Mouse (Mus musculus): ENCODE results near the gene Pard3b. TPM values are rescaled to one million over a fixed set of nuclear protein-coding genes. Genes with fewer than 3 reads are reported as not detected.
A peak's percentile ranks its signal among the peaks of the same experiment; 100 is the strongest.

The Pard3b gene
- total RNA-seq, 2 experiments from 2014 or later = 16.7 to 17.9 TPM

DNA sequence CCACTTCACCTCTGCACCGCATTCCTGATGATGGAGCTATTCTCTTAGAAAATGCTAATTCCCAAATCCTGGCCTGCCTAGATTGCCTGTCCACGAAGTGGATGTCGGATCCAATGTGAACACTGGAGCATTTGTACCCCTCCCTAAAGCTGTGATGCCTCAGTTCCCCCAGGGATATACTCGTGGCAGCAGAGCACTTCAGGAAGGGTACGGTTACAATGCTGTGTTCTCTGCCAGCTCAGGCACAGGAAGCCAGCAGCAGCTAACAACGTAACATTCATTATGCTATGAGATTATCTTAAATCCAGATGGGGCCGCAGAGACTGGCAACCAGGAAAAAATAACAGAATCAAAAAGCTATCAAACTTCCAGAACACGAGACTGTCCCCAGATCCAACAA is 766.4 kb downstream of the Pard3b start:
- peak; percentile 10 for DNase-seq

DNA sequence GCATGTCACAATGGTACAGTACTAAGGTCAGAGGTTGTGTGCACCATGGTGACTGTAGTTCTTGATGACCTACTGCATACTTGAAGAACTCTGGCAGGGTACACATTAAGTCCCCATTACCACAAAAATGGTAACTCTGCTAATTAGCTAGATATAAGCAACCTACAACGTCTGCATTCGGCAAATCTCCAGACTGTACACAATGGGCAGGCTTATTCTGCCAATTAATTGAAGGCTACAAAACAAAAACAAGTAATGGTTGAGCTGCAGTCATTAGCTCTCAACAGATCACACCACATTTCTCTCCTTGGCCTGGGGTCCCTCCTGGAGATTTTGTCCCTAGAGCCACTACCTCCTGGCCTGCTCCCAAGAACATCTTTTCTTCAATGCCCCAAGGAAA is 772.7 kb downstream of the Pard3b start:
- no peak for DNase-seq

DNA sequence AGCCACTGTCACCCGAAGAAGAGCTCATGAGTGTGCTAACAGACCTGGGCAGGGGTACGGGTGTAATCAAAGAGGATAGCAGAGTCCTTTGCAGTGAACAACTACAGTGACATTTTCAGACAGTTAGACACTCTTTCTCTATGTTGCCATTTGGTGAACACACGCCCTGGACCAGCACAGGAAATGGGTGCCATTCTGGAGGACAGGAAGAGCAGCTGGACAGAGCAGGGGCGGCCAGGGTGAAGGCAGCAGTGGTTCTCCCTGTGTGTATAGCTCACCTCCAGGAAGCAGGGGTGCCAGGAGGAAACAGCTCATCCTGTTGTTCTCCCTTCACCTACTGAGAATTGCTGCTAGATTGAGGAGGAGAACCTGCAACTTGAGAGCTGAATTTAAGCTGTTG is 773.4 kb downstream of the Pard3b start:
- no peak for DNase-seq

DNA sequence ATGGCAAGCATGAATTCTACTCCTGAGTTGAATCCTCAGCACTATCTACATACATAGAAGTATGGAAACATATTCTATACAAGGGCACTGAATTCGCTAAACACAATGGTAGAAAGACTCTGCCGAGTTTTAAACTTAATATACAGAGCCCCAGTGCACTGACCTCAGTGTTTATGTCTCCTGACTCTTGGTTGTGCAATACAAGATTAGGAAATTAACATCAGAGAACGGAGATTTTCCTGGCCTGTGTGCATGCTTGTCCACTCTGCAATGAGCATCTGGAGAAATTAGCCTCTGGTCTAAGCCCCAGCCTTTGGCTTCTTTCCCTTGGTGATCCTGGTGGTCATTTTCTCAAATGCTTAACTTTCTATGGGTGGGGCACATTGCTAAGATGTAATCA is 774.4 kb downstream of the Pard3b start:
- DNase-seq = no peak

DNA sequence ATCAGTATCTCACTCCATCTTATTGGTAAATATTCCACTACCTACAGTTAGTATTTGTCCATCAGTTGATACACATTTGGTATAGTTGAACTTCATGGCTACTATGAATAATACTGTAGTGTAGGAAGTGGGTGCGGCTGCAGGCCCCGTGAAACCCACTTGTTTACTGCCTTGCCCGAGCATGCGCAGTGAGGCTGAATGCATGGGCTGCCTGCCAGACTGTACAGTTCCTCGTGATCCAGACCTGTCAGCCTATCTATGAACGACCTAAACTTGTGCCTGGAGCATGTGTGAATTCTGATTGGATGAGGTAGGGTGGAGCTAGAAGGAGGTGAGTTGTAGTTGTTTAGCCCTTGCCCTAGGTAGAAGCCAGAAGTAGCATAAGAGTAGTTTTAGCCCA is 775.9 kb downstream of the Pard3b start:
- peak; percentile 24 for DNase-seq

DNA sequence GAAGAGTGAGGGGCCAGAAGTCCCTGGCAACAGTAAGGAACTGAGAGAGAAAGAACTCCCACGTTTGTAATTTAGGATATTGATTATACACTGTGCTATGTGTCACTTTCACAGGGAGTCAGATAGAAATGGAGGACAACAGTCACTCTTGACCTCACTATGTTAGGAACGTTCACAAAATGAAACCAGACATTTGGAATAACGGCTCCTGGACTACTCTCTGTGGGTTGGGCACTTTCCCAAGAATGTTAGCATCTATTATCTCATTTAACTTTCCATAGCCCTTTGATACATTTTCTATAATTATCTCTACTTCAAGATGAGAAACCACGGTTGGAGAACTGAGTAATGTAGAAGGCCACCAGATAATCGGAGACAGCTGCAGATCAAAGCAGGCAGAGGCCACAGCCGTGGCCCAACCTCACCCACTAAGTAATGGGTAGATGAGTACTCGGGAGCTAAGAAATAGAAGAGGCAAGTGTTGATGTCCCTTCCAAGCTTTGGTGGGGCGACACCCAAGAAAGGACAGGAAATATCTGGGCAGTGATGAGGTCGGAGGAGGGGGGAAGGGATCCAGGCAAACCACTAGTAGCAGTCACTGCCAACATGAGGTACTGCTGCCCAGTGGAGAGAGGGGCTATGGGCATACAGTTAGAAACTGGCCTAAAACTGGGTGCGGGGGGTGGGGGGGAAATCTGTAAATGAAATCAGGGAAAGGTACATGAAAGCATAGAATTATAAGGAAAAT is 778.2 kb downstream of the Pard3b start:
- DNase-seq = no peak

DNA sequence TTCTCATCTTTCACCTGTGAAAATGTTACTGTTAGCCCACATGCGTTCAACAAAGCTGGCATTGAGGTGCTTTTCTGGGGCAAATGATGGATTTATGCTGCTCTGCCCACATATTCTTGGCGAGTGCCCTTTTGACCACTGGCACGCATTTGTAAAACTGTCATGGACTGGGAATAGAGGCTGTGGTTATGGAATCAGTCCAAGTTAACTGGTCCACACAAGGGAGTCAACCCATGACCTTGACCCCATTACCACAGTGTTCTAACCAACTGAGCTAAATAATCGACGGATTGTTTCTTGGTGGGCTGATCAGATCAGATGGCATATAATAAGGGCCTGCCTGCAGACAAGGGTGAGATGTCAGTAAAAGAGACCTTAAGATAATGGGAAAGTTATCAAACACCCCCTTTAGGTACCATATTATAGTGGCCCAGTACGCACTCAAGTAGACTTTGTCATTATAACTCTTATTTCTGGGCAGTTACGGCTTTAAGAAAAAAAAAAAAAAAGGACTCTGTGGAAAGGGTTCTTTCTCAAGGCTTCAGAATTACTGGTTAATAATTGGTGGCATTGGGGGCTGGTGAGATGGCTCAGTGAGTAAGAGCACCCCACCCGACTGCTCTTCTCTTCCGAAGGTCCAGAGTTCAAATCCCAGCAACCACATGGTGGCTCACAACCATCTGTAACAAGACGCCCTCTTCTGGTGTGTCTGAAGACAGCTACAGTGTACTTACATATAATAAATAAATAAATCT is 784.4 kb downstream of the Pard3b start:
- no peak for DNase-seq

DNA sequence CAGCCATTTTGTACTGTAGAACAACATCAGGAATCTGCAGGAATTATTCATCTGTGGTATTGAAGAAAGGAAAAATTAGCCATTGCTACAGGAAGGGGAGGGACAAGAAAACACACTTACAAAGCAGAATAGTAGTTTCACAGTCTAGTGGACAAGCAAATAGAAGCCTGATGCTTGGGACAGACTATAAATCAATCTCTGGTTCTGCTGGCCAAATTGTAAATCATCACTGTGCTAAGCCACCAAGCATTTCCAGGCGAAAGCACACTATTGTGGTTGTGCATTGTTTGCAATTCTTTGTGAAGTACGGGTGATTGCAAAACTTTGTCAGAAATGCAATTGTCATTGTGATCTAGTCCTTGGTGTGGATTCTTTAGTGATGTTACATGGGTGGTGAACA is 786.7 kb downstream of the Pard3b start:
- DNase-seq = no peak

DNA sequence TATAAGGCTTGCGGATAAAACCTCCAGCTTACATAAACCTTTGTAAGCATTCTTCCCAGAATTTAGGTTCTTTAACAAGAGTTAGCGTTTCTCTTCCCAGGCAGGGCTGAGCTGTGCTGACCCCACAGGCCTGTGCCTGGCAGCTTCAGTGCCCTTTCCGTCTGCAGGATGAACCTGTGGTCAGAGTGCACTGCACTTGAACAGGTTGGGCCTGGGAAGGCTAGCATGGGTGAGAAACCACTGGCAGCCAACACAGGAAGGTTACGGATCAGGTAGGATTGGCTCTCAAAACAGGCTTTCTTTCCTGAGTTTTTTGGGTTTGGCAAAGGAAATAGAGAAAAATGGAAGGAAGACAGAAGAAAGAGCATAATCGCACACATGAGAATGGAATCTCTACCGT is 790.1 kb downstream of the Pard3b start:
- DNase-seq = no peak

DNA sequence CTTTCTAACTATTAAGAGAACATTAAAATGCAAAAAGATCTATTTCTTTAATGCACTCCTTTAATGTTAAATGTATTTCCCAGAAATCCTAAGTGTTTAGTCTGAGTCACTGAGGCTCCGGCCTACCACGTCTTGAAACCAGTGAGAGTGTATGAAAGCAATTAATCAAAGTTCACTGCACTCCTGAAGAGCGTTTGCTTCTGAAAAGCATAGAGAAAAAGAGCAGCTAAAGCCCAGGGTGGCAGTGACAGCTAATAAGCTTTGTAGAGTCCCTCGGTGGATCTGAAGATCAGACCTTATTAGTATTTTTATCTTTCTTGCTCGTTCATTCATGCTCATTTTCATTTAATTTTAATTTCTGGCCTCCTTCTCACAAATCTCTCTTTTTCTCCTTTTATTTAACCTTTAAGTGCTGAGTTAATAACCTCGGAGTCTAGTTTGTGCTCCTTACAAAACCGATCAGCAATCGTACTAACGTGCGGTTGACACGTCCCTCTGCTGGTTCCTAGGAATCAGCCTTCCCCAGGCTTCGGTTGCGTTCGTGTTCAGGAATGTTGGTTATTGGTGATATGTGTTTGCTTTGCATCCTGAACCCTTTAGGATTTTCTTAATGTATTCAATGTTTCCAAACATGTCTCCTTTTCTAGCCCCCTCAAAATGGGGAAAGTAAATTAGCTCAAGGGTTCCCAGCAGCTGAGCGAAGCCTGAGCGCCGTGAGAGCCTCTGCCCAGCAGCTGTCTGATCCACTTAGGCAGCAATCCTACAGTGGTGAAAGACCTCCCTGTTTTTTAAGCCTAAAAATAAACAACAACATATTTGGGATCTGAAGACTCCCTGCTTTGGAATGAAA is 790.9 kb downstream of the Pard3b start:
- no peak for DNase-seq

DNA sequence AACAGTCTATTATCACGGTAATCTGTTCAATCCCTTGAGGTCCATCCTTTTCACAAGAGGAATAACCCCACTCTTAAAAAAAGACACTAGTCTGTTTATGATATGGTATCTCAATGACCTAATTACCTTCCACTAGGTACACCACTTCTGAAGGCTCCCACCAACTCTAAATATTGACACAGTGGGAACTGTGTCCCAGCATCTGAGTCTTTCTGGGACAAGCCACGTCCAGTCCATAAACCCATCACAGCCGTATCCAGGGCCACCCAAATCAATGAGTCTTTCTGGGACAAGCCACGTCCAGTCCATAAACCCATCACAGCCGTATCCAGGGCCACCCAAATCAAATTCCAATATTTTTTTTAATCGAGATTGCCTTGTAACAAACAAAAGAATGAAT is 792.4 kb downstream of the Pard3b start:
- no peak for DNase-seq

DNA sequence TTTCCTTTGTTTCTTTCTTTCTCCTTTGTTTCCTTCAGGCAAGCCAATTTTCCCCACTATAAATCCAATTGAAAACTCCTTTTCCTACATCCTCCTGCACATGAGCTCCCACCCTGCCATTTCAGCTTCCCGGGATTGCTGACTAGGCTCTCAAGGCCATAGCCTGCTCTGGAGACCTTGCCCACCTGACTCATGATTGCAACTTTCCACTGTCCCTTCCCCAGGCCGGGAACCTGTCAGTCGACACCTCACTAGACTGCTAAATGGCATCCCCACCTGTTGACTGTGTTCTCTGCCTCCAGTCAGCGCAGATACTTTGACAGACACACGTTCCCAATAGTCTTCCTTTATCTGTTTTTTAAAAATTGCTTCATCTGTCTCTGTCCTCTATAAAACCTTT is 795.3 kb downstream of the Pard3b start:
- DNase-seq = no peak

DNA sequence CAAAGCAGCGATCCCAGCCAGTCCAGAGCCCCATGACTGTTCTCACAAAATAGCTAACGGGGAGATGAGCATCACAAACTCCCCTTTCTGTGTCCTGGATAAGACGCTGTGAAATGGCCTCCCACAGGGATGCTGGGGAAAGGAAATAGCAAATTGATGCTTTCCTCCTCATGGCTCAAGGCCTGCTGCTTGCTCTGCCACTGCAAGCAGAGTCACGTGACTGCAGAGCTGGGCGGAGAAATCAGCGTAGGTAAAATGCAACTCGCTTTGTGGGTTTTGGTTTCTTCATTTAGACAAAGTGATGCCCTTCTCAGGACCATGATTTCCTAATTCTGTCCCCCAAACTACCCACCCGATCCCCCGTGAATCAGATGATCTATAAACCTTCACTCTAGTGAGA is 797.2 kb downstream of the Pard3b start:
- DNase-seq = no peak

DNA sequence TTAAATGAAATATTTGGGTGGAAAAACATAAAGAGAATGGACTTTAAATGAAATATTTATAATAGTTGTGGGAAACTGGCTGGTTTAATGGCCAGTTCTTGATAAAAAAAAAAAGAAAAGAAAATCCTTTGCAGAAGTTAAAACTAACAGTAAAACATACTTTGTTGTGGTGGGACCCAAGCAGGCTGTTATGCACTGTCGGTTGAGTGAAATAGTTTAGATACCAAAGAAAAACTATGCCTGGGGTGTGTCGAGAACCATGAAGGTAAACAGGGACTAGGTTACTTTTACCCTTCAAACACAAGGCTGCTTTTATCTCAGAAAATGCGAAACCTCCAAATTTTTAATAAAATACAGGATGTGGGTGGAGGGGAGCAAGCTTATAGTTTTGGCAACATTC is 797.7 kb downstream of the Pard3b start:
- no peak for DNase-seq

DNA sequence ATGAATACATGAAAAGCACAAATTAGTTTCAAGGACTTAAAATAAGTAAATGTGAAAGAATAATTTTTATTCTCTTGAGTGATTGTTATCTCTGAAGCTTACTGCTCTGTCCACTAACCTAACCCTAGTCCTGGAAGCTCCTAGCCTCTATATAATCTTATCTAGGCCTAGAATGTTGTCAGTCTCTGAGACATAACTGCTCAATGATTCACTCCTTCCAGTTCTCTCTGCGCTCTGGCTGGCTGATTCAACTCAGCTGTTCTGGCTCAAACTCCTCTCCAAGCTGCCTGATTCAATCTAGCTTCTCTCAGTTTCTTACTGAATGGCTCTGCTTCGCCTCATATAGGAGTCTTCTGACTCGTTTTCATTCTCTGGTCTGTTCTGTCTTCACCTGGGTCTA is 798.9 kb downstream of the Pard3b start:
- no peak for DNase-seq

DNA sequence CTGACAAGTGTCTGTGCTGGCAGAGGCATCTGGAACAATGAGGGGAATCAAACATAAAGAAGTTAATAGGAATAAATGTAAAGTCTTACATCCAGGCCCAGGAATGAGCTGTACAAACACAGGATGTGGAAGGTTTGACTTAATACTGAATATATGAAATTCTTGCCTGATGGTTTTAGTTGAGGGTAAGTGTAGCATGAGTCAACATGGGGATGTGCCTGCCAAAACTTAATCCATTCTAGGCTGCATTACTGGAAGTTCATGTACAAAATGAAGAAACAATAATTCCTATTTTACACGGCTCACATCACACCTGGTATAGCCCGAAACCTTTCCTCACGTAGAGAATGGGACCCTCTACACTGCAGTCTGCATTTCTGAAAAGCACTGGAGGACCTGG is 805.8 kb downstream of the Pard3b start:
- no peak for DNase-seq

DNA sequence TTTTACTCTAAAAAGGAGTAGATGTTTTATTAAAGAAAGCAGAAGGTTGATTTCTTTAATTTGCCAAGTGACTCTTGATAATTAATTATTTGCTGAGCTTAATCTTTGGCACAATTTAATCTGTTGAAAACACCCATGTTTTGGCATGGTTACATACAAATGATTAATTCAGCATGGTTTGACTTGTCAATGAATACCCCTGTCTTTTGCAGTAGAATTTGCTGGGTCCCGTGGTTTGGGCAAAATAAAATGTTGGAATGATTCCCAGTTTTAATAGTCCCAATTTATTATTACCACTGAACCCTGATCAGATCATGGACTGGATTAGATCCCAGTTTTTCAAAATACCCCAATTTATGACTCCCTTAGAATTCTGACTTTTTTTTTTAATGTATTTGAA is 808.2 kb downstream of the Pard3b start:
- DNase-seq = no peak

DNA sequence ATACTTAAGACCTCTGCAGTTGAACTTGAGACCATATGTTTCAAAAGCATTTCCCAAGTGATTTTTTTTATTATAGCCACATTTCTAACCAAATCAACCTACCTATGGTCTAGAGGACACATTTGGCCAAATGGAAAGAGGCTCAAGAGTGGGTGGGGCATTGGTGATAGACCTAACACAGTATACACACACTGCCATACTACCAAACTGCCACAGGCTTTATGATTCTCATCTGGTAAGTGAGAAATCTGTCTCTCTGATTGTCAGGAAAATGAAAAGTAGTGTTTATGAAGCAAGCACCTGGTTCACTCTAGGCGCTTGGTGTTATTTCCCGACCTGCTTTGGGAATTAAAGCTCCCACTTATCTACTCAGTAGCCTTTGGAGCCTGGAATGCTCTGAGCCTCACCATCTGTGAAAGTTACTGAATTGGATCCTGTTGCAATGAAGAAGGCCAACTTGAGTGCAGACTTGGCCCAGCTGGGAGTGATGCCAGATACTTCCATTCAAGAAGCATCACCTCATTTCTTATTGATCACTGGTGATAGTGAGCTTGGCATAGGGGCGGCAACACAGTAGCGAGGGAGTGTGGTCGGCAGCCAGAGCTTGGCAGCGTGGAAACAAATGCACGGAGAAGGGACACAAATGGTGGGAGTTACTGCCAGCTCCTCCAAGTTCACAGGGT is 810.7 kb downstream of the Pard3b start:
- DNase-seq = no peak

DNA sequence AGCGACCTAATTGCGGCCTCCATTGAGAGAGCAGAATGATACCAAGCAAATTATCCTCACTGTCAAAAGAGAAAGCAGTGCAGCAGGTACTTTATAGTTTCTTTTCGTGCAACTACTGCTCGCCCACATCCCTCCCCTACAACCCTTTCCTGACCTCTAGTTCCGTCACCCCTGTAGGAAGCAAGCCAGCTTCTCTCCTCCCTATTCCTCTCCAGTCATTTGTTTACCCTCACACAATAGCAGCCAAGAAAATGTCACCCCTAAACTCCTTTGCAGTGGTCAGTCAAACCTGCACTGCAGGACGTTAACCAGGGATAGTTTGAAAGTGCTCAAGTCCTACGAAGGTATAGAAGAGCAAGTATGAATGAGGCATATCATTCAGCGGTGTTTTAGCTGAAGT is 826.9 kb downstream of the Pard3b start:
- DNase-seq = no peak

DNA sequence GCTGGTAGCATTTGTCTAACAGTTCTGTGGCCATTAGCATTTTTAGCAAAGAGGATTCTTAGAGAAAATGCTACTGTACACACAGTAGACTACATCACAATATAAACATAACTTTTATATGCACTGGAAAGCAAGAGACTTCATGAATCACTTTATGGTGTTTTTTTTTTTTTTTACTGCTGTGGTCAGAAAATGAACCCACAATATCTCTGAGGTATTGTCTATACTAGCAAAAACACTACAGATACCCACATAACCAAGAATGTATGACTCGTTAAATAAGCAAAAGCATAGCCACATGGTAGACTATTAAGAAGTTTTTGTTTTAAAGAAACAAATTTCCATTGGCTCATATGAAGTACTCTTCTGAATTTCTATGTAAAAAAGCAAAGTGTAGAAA is 827.9 kb downstream of the Pard3b start:
- no peak for DNase-seq

DNA sequence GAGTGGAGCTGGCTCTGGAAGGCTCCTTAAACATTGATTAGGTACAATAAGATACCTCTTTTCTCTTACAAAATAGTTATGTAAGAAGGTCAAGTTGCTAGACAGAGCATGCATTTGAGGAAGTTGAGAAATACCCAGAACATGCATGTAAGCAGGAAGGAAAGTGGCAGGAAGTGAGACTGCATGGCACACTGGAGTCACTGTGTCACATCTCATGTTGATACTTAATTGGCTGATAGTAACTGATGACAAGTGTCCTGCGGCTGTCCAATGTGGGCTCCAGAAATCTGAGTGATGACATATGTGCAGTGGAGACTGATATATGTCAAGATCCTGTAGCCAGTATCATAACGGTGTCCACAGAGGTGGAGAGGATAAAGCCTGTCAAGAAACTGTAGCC is 844.4 kb downstream of the Pard3b start:
- DNase-seq = no peak

DNA sequence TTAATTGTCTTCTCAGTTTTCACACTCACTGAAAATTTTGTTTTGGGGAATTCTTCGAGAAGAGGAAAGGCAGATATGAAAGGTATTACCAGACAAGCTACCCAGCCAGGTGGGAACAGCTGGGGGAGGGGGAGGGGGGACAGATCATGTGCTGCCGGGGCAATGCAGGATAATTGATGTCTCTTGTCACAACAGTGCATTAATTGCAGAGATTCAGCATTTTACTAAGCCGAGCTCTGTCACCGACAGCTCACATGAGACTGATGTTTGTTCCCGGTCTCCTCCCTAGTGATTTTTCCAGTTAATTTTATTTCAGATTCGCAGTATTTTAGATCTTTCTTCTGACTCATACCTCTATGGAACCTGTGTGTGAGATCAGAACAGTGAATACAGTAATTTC is 850.2 kb downstream of the Pard3b start:
- DNase-seq = no peak

DNA sequence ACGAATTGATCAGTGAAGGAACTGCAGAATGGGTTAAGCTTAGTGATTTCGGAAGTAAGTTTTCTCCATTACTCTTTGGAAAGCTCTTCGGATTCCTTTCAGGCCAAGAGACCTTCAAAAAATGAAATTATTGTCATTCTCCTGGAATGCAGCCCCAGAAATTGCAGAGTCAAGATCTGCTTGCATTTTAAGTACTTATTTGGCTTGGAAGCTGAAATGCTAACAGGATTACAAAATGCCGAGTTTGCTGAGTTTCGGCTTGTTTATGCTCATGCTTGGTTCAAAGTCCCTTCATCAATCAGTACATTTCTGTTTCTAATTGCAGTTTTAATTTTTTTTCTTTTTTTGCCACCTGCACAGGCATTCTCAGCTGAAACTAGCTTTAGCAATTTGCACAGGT is 860.5 kb downstream of the Pard3b start:
- DNase-seq = no peak

All from heart, postnatal 4 days (tissue).